Mouse (Mus musculus) forebrain, embryonic 10.5 days (tissue): ENCODE data around the gene Scgb2b18. TPM values are rescaled to one million over a fixed set of nuclear protein-coding genes. Genes with fewer than 3 reads are reported as not detected.
"Not testable (repeated sequence)": the region's sequence is repeated elsewhere in the genome, so short reads cannot be mapped to it uniquely, and the experiment has no call there.

Experiments used
- DNase-seq: peaks from one replicate; pipeline ENCODE4 v3.0.0-alpha.2; 2017; ENCODE audit warnings: low spot score; ENCODE audit errors: extremely low spot score
- H3K27ac ChIP-seq: fragments of 300-500 bp; sonication (generic); 2 replicates; pipeline ENCODE4 v1.5.1; 2016; ENCODE audit warnings: mild to moderate bottlenecking
- H3K27me3 ChIP-seq: fragments of 300-500 bp; sonication (generic); 2 replicates; pipeline ENCODE4 v1.6.1; 2016; ENCODE audit warnings: mild to moderate bottlenecking; ENCODE audit not compliant: poor library complexity, severe bottlenecking
- H3K36me3 ChIP-seq: fragments of 300-500 bp; sonication (generic); replicated peaks from 2 replicates; pipeline ENCODE4 v1.6.1; 2016; ENCODE audit warnings: mild to moderate bottlenecking, moderate library complexity
- H3K4me1 ChIP-seq: fragments of 300-500 bp; sonication (generic); 2 replicates; pipeline ENCODE4 v1.6.1; 2016
- H3K4me3 ChIP-seq: fragments of 300-500 bp; sonication (generic); 2 replicates; pipeline ENCODE4 v1.5.1; 2016; ENCODE audit warnings: mild to moderate bottlenecking, moderate library complexity
- H3K9me3 ChIP-seq: fragments of 300-500 bp; sonication (generic); 2 replicates; pipeline ENCODE4 v1.6.1; 2016; ENCODE audit warnings: mild to moderate bottlenecking, moderate library complexity
- WGBS: fragments of 180-500 bp; shearing (Covaris S2); methylation state at CpG from one replicate; pipeline ENCODE4 v1.1.7; 2016; 5-methylcytosine and 5-hydroxymethylcytosine counted together
- polyA plus RNA-seq: library from polyadenylated mRNA; unstranded; fragments of >200 nt; fragmentation: Nextera tagmentation; extraction: Ambion mirVana; gene quantifications from 2 replicates; pipeline ENCODE4 v1.2.1, GENCODE M21; 2016

Gene Scgb2b18
- not detected in 2 replicates for polyA plus RNA-seq

DNA sequence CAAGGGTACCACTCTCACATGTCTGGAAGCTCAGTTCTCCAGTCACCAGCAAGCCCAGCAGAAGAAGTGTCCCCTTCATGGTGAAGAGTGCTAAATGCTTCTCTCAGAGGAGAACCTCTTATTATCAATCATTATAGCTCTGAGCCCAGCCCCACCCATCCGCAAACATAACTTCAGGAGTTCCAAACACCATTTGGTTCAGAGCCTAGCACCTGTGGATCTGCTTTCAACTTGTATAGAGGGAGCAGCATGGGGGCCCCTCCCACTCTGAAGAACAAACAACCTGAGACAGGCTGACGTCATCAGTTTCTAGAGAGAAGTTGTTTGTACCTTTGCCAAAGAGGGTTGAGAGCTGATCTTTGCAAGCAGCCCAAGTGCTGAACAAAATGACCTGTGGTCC lies at the start of gene Scgb2b18:
Scgb2b18 (minus strand) TSS at position 101 of the 400 bp plus-strand sequence.
- not testable (repeated sequence) for H3K4me1 ChIP-seq, DNase-seq, H3K36me3 ChIP-seq, H3K9me3 ChIP-seq, H3K27me3 ChIP-seq, H3K4me3 ChIP-seq, H3K27ac ChIP-seq
- WGBS = 95% methylated on average over 2 of the region's 2 CpGs

DNA sequence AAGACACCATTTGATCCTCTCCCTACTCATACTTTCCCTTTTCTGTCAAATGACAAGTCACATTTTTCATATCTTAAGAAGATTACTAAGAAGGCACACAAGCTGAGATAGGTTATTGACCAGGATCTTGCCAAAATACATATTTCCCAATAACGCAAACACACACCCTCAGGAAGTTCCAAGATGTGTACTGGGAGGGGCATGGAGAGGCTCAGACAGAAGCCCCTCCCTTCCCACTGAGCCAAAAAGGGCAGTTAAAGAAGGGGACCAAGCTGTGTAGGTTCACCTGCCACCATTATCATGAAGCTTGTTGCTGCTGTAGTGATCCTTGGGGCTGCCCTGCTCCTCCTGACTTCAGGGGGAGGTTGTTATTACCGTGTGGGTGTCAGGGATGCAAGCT lies 11.6 kb upstream of the Scgb2b18 start, which contains the start of gene Scgb1b18:
Scgb1b18 (plus strand) TSS at position 301 of the 400 bp plus-strand sequence.
- H3K36me3 ChIP-seq, H3K9me3 ChIP-seq, H3K27ac ChIP-seq, H3K27me3 ChIP-seq, DNase-seq, H3K4me1 ChIP-seq, H3K4me3 ChIP-seq: not testable (repeated sequence)
- WGBS = no CpG with 5 or more reads among the region's 2 CpGs

Other genes with a start within 250 kb of the Scgb2b18 start
- not detected in 2 replicates for gene Scgb2b17, start 117.3 kb downstream of the Scgb2b18 start, polyA plus RNA-seq
- gene Scgb1b17, start 110.4 kb downstream of the Scgb2b18 start, polyA plus RNA-seq = not detected in 2 replicates
- not detected in 2 replicates for gene Scgb1b18, start 11.7 kb upstream of the Scgb2b18 start, polyA plus RNA-seq
- not detected in 2 replicates for gene Scgb2b19, start 106.5 kb upstream of the Scgb2b18 start, polyA plus RNA-seq
- gene Scgb1b19, start 113.4 kb upstream of the Scgb2b18 start, polyA plus RNA-seq = not detected in 2 replicates
- gene Scgb2b20, start 192.5 kb upstream of the Scgb2b18 start, polyA plus RNA-seq = not detected in 2 replicates
- gene Scgb1b20, start 199.4 kb upstream of the Scgb2b18 start, polyA plus RNA-seq = not detected in 2 replicates